Mouse (Mus musculus) liver, embryonic 14.5 days (tissue): ENCODE data around the gene Kcnq1. TPM values are rescaled to one million over a fixed set of nuclear protein-coding genes. Genes with fewer than 3 reads are reported as not detected.
A peak's percentile ranks its signal among the peaks of the same experiment; 100 is the strongest.

Experiments used
- ATAC-seq: fragments of 200-750 bp; cut with Nextera tagmentation; 2 replicates; pipeline ENCODE4 v1.8.0; 2017; ENCODE audit warnings: moderate number of reproducible peaks, mild to moderate bottlenecking, moderate library complexity; ENCODE audit not compliant: insufficient read depth
- DNase-seq, 3 experiments: peaks; one replicate each; pipeline ENCODE4 v3.0.0-alpha.2; 2012 to 2013; ENCODE audit warnings: low read depth in 3 of 3, low spot score in 3 of 3
- H3K27ac ChIP-seq: fragments of 300-500 bp; sonication (generic); 2 replicates; pipeline ENCODE4 v1.5.1; 2014; ENCODE audit warnings: moderate library complexity, mild to moderate bottlenecking, control low read depth, inconsistent platforms
- H3K27me3 ChIP-seq: fragments of 300-500 bp; sonication (generic); 2 replicates; pipeline ENCODE4 v1.6.1; 2014; ENCODE audit warnings: mild to moderate bottlenecking, low read length, moderate library complexity; ENCODE audit not compliant: control insufficient read depth, insufficient read depth
- H3K36me3 ChIP-seq: fragments of 300-500 bp; sonication (generic); replicated peaks from 2 replicates; pipeline ENCODE4 v1.6.1; 2014; ENCODE audit warnings: low read depth; ENCODE audit not compliant: control insufficient read depth, insufficient read depth
- H3K4me1 ChIP-seq, 2 experiments: fragments of 200-500 bp in 1 of 2; fragments of 300-500 bp in 1 of 2; sonication (generic) in 1 of 2; replicated peaks; 2 replicates each; pipeline ENCODE4 v1.6.1; 2012 to 2014; ENCODE audit warnings: antibody characterized with exemption in 1 of 2, inconsistent platforms in 1 of 2, low read length in 1 of 2; ENCODE audit not compliant: control insufficient read depth in 2 of 2, insufficient read depth in 2 of 2
- H3K4me2 ChIP-seq: fragments of 300-500 bp; sonication (generic); 2 replicates; pipeline ENCODE4 v1.6.1; 2014; ENCODE audit warnings: low read depth, mild to moderate bottlenecking, control low read depth, moderate library complexity
- H3K4me3 ChIP-seq, 2 experiments: fragments of 200-500 bp in 1 of 2; fragments of 300-500 bp in 1 of 2; sonication (generic) in 1 of 2; 2 replicates each; pipeline ENCODE4 v1.5.1; 2012 to 2014; ENCODE audit warnings: low read depth in 2 of 2, low read length in 2 of 2, mild to moderate bottlenecking in 2 of 2, control low read depth in 1 of 2, inconsistent platforms in 1 of 2, moderate library complexity in 1 of 2; ENCODE audit not compliant: insufficient read depth in 1 of 2
- H3K9ac ChIP-seq: fragments of 300-500 bp; sonication (generic); replicated peaks from 2 replicates; pipeline ENCODE4 v1.6.1; 2014; ENCODE audit warnings: mild to moderate bottlenecking, control low read depth, moderate library complexity
- H3K9me3 ChIP-seq: fragments of 300-500 bp; sonication (generic); 2 replicates; pipeline ENCODE4 v1.6.1; 2016; ENCODE audit warnings: low read length, mixed read lengths; ENCODE audit not compliant: control insufficient read depth
- CTCF ChIP-seq: IDR thresholded peaks from 2 replicates; pipeline ENCODE4 v1.5.1; 2016; ENCODE audit warnings: antibody characterized with exemption, low read depth, control low read depth
- EP300 ChIP-seq: IDR thresholded peaks from 2 replicates; pipeline ENCODE4 v1.6.1; 2016; ENCODE audit warnings: antibody characterized with exemption, low read depth
- WGBS: fragments of 180-500 bp; shearing (Covaris S2); extraction: QIAGEN DNeasy Blood & Tissue Kit; methylation state at CpG from one replicate; pipeline ENCODE4 v1.1.7; 2014; ENCODE audit not compliant: insufficient replicate concordance; 5-methylcytosine and 5-hydroxymethylcytosine counted together
- polyA plus RNA-seq, 2 experiments: library from polyadenylated mRNA; depleted of rRNA in 1 of 2; stranded (reverse) in 1 of 2; unstranded in 1 of 2; fragments of >200 nt; fragmentation: Nextera tagmentation in 1 of 2; extraction: Ambion mirVana in 1 of 2; gene quantifications; 2 replicates each; pipeline versions ENCODE4 v1.2.1 to v1.2.3; 2012 to 2014

Gene Kcnq1
- polyA plus RNA-seq, 2 experiments, result 0.12 to 0.41 TPM

GRCm38 (mm10) chr7:143288135-143288534 lies 182.0 kb downstream of the Kcnq1 start:
- no peak for TF ChIP-seq CTCF
- TF ChIP-seq EP300, result no peak
- no peak for DNase-seq
- no peak for ATAC-seq
- H3K4me3 ChIP-seq, result no peak overlapping the region
- no peak overlapping the region for H3K4me2 ChIP-seq
- H3K27ac ChIP-seq, result no peak overlapping the region
- H3K27me3 ChIP-seq, result no peaks in the 10 kb centered on the region
- WGBS, result 69% methylated on average over 7 of the region's 7 CpGs
- H3K9me3 ChIP-seq, result no peaks in the 10 kb centered on the region
- no peaks in the 10 kb centered on the region for H3K36me3 ChIP-seq
- H3K4me1 ChIP-seq, result peaks cover 9 to 60% of the 10 kb centered on the region in 2 experiments
- H3K9ac ChIP-seq, result no peak overlapping the region

GRCm38 (mm10) chr7:143289082-143289849 lies 183.1 kb downstream of the Kcnq1 start:
- Histone ChIP-seq H3K4me3 (no peak overlapping the region), H3K36me3 (no peaks in the 10 kb centered on the region), H3K27me3 (no peaks in the 10 kb centered on the region), H3K4me2 (no peak overlapping the region), H3K9ac (no peak overlapping the region), H3K4me1 (peaks cover 9 to 49% of the 10 kb centered on the region in 2 experiments), H3K9me3 (no peaks in the 10 kb centered on the region), H3K27ac (no peak overlapping the region)
- 59% methylated on average over 3 of the region's 3 CpGs for WGBS
- no peak for ATAC-seq
- TF ChIP-seq EP300 (no peak), CTCF (no peak)
- no peak for DNase-seq

GRCm38 (mm10) chr7:143294690-143295355 lies 188.7 kb downstream of the Kcnq1 start:
- Histone ChIP-seq H3K4me1 (peaks cover 5 to 13% of the 10 kb centered on the region in 2 experiments; a peak in 3 of 4 replicates), H3K9ac (peak overlapping the region; percentile 79), H3K4me3 (peak overlapping the region; percentile 73 to 95), H3K27ac (no peak overlapping the region), H3K27me3 (no peaks in the 10 kb centered on the region), H3K4me2 (peak overlapping the region; percentile 63), H3K36me3 (no peaks in the 10 kb centered on the region), H3K9me3 (no peaks in the 10 kb centered on the region)
- TF ChIP-seq EP300 (no peak), CTCF (no peak)
- 43% methylated on average over 20 of the region's 20 CpGs for WGBS
- ATAC-seq, result no peak
- DNase-seq, result no peak

GRCm38 (mm10) chr7:143295356-143296000 lies 189.3 kb downstream of the Kcnq1 start:
- WGBS, result 52% methylated on average over 47 of the region's 47 CpGs
- Histone ChIP-seq H3K36me3 (no peaks in the 10 kb centered on the region), H3K4me3 (peak overlapping the region; percentile 73 to 95), H3K4me1 (peaks cover 5 to 12% of the 10 kb centered on the region in 2 experiments; a peak in 2 of 4 replicates), H3K4me2 (peak overlapping the region; percentile 63), H3K9ac (peak overlapping the region; percentile 79), H3K27ac (peak overlapping the region; percentile 72), H3K27me3 (no peaks in the 10 kb centered on the region), H3K9me3 (no peaks in the 10 kb centered on the region)
- DNase-seq (peak in 1 of 3 experiments; percentile 19), ATAC-seq (no peak)
- TF ChIP-seq CTCF (no peak), EP300 (no peak)

- TF ChIP-seq EP300 (no peak), CTCF (no peak)
- no peaks in the 10 kb centered on the region for H3K36me3 ChIP-seq
- ATAC-seq, result peak; percentile 48
Measured at GRCm38 (mm10) chr7:143296001-143296379, 189.8 kb downstream of the Kcnq1 start.

More at GRCm38 (mm10) chr7:143296001-143296379, 189.8 kb downstream of the Kcnq1 start:
- peak overlapping the region; percentile 79 for H3K9ac ChIP-seq
- peaks cover 3 to 8% of the 10 kb centered on the region in 2 experiments; a peak in 2 of 4 replicates for H3K4me1 ChIP-seq
- H3K27ac ChIP-seq, result peak overlapping the region; percentile 72
- H3K4me3 ChIP-seq, result peak overlapping the region; percentile 73 to 95
- H3K4me2 ChIP-seq, result peak overlapping the region; percentile 63
- H3K27me3 ChIP-seq, result no peaks in the 10 kb centered on the region
- H3K9me3 ChIP-seq, result no peaks in the 10 kb centered on the region
- peak in 2 of 3 experiments; percentile 24 to 32 for DNase-seq
- WGBS, result 46% methylated on average over 20 of the region's 20 CpGs
